Mouse (Mus musculus): ENCODE measurements around the gene Fam102a. TPM values are rescaled to one million over a fixed set of nuclear protein-coding genes. Genes with fewer than 3 reads are reported as not detected.

The Fam102a gene
- polyA plus RNA-seq, 1 experiment from 2014 or later, result 4.8 TPM

- Histone ChIP-seq H3K27me3 (no peaks in the 10 kb centered on the region), H3K9ac (no peak overlapping the region), H3K4me1 (replicated peaks) (peaks cover 9% of the 10 kb centered on the region; the same call in 1 of the 2 replicates), H3K4me2 (no peak overlapping the region), H3K4me3 (no peak overlapping the region), H3K36me3 (no peaks in the 10 kb centered on the region), H3K27ac (0 out of 2 replicates have a peak overlapping the region, but pooled peaks have one; percentile 3), H3K9me3 (replicated peaks) (no peaks in the 10 kb centered on the region)
- WGBS, result 25% methylated on average over 6 of the region's 6 CpGs
- ATAC-seq (replicated peaks; ENCODE audit: insufficient number of reproducible peaks, insufficient read depth, low FRiP score, low read depth), result no peak
Measured at GRCm38 (mm10) chr2:32514335-32514734, 20.8 kb upstream of the Fam102a start.

- no peak overlapping the region for H3K4me3 ChIP-seq
- no peak overlapping the region for H3K9ac ChIP-seq
- H3K4me1 ChIP-seq (replicated peaks), result peaks cover 4% of the 10 kb centered on the region; the same call in 1 of the 2 replicates
- no peaks in the 10 kb centered on the region for H3K36me3 ChIP-seq
- ATAC-seq (replicated peaks; ENCODE audit: insufficient number of reproducible peaks, insufficient read depth, low FRiP score, low read depth), result no peak
- no peak overlapping the region for H3K4me2 ChIP-seq
- no peak overlapping the region for H3K27ac ChIP-seq
- H3K9me3 ChIP-seq (replicated peaks), result no peaks in the 10 kb centered on the region
- 43% methylated on average over 4 of the region's 4 CpGs for WGBS
- H3K27me3 ChIP-seq, result no peaks in the 10 kb centered on the region
Measured at GRCm38 (mm10) chr2:32517233-32517867, 17.8 kb upstream of the Fam102a start.

- Histone ChIP-seq H3K9me3 (replicated peaks) (no peaks in the 10 kb centered on the region), H3K9ac (no peak overlapping the region), H3K4me3 (no peak overlapping the region), H3K36me3 (no peaks in the 10 kb centered on the region), H3K4me2 (no peak overlapping the region), H3K27me3 (no peaks in the 10 kb centered on the region), H3K4me1 (replicated peaks) (no peaks in the 10 kb centered on the region), H3K27ac (no peak overlapping the region)
- no peak for ATAC-seq (replicated peaks; ENCODE audit: insufficient number of reproducible peaks, insufficient read depth, low FRiP score, low read depth)
- 72% methylated on average over 8 of the region's 8 CpGs for WGBS
Measured at GRCm38 (mm10) chr2:32520034-32520990, 14.8 kb upstream of the Fam102a start.

- Histone ChIP-seq H3K4me2 (no peak overlapping the region), H3K27ac (no peak overlapping the region), H3K27me3 (no peaks in the 10 kb centered on the region), H3K9me3 (replicated peaks) (no peaks in the 10 kb centered on the region), H3K4me3 (no peak overlapping the region), H3K36me3 (no peaks in the 10 kb centered on the region), H3K9ac (no peak overlapping the region), H3K4me1 (replicated peaks) (no peaks in the 10 kb centered on the region)
- no peak for ATAC-seq (replicated peaks; ENCODE audit: insufficient number of reproducible peaks, insufficient read depth, low FRiP score, low read depth)
- 83% methylated on average over 13 of the region's 13 CpGs for WGBS
Measured at GRCm38 (mm10) chr2:32524536-32525031, 10.5 kb upstream of the Fam102a start.

GRCm38 (mm10) chr2:32525816-32526215, 9.3 kb upstream of the Fam102a start:
- no peak for ATAC-seq (replicated peaks; ENCODE audit: insufficient number of reproducible peaks, insufficient read depth, low FRiP score, low read depth)
- no peaks in the 10 kb centered on the region for H3K4me1 ChIP-seq (replicated peaks)
- H3K27ac ChIP-seq, result no peak overlapping the region
- no peak overlapping the region for H3K4me3 ChIP-seq
- H3K4me2 ChIP-seq, result no peak overlapping the region
- H3K36me3 ChIP-seq, result no peaks in the 10 kb centered on the region
- H3K27me3 ChIP-seq, result no peaks in the 10 kb centered on the region
- WGBS, result 83% methylated on average over 12 of the region's 12 CpGs
- H3K9ac ChIP-seq, result no peak overlapping the region
- H3K9me3 ChIP-seq (replicated peaks), result no peaks in the 10 kb centered on the region

- no peaks in the 10 kb centered on the region for H3K4me1 ChIP-seq (replicated peaks)
- H3K36me3 ChIP-seq, result no peaks in the 10 kb centered on the region
- ATAC-seq (replicated peaks; ENCODE audit: insufficient number of reproducible peaks, insufficient read depth, low FRiP score, low read depth), result no peak
- H3K27me3 ChIP-seq, result no peaks in the 10 kb centered on the region
- H3K4me3 ChIP-seq, result no peak overlapping the region
- no peak overlapping the region for H3K27ac ChIP-seq
- H3K4me2 ChIP-seq, result no peak overlapping the region
- H3K9ac ChIP-seq, result no peak overlapping the region
- H3K9me3 ChIP-seq (replicated peaks), result no peaks in the 10 kb centered on the region
- 81% methylated on average over 14 of the region's 14 CpGs for WGBS
Measured at GRCm38 (mm10) chr2:32527468-32527966, 7.6 kb upstream of the Fam102a start.

- 88% methylated on average over 1 of the region's 1 CpGs for WGBS
- Histone ChIP-seq H3K27ac (no peak overlapping the region), H3K4me3 (no peak overlapping the region), H3K36me3 (no peaks in the 10 kb centered on the region), H3K9ac (no peak overlapping the region), H3K4me1 (replicated peaks) (no peaks in the 10 kb centered on the region), H3K27me3 (no peaks in the 10 kb centered on the region), H3K4me2 (no peak overlapping the region), H3K9me3 (replicated peaks) (no peaks in the 10 kb centered on the region)
- no peak for ATAC-seq (replicated peaks; ENCODE audit: insufficient number of reproducible peaks, insufficient read depth, low FRiP score, low read depth)
Measured at GRCm38 (mm10) chr2:32528326-32528725, 6.8 kb upstream of the Fam102a start.

- ATAC-seq (replicated peaks; ENCODE audit: insufficient number of reproducible peaks, insufficient read depth, low FRiP score, low read depth), result no peak
- no peak overlapping the region for H3K4me2 ChIP-seq
- WGBS, result 69% methylated on average over 2 of the region's 2 CpGs
- H3K9me3 ChIP-seq (replicated peaks), result no peaks in the 10 kb centered on the region
- H3K4me1 ChIP-seq (replicated peaks), result peaks cover 10% of the 10 kb centered on the region
- no peaks in the 10 kb centered on the region for H3K36me3 ChIP-seq
- H3K27ac ChIP-seq, result no peak overlapping the region
- H3K4me3 ChIP-seq, result no peak overlapping the region
- H3K9ac ChIP-seq, result no peak overlapping the region
- no peaks in the 10 kb centered on the region for H3K27me3 ChIP-seq
Measured at GRCm38 (mm10) chr2:32530479-32530878, 4.7 kb upstream of the Fam102a start.

GRCm38 (mm10) chr2:32533163-32533562, 2.0 kb upstream of the Fam102a start:
- no peak for ATAC-seq (replicated peaks; ENCODE audit: insufficient number of reproducible peaks, insufficient read depth, low FRiP score, low read depth)
- WGBS, result 82% methylated on average over 2 of the region's 2 CpGs
- H3K27ac ChIP-seq, result no peak overlapping the region

GRCm38 (mm10) chr2:32534061-32534732, 935 bp upstream of the Fam102a start:
- peak overlapping the region; percentile 94 for H3K4me2 ChIP-seq
- no peaks in the 10 kb centered on the region for H3K36me3 ChIP-seq
- peaks cover 46% of the 10 kb centered on the region for H3K4me1 ChIP-seq (replicated peaks)
- peak overlapping the region; percentile 91 for H3K27ac ChIP-seq
- no peaks in the 10 kb centered on the region for H3K9me3 ChIP-seq (replicated peaks)
- peak overlapping the region; percentile 57 for H3K9ac ChIP-seq
- WGBS, result 9% methylated on average over 13 of the region's 13 CpGs
- ATAC-seq (replicated peaks; ENCODE audit: insufficient number of reproducible peaks, insufficient read depth, low FRiP score, low read depth), result no peak
- H3K27me3 ChIP-seq, result no peaks in the 10 kb centered on the region
- peak overlapping the region; percentile 93 for H3K4me3 ChIP-seq

More at GRCm38 (mm10) chr2:32533163-32533562, 2.0 kb upstream of the Fam102a start:
- Histone ChIP-seq H3K36me3 (no peaks in the 10 kb centered on the region), H3K4me2 (no peak overlapping the region), H3K9ac (no peak overlapping the region), H3K27me3 (no peaks in the 10 kb centered on the region), H3K4me1 (replicated peaks) (peaks cover 36% of the 10 kb centered on the region), H3K4me3 (no peak overlapping the region), H3K9me3 (replicated peaks) (no peaks in the 10 kb centered on the region)

GRCm38 (mm10) chr2:32535501-32535991, 414 bp downstream of the Fam102a start:
- Histone ChIP-seq H3K4me1 (replicated peaks) (peaks cover 53% of the 10 kb centered on the region), H3K4me3 (peak overlapping the region; percentile 93), H3K4me2 (peak overlapping the region; percentile 94), H3K27ac (peak overlapping the region; percentile 93), H3K9ac (peak overlapping the region; percentile 95), H3K36me3 (no peaks in the 10 kb centered on the region), H3K9me3 (replicated peaks) (no peaks in the 10 kb centered on the region), H3K27me3 (no peaks in the 10 kb centered on the region)
- peak; percentile 33 for ATAC-seq (replicated peaks; ENCODE audit: insufficient number of reproducible peaks, insufficient read depth, low FRiP score, low read depth)
- WGBS, result under 1% methylated on average over 56 of the region's 56 CpGs
